Mouse (Mus musculus) central nervous system, embryonic 11.5 days (tissue): ENCODE measurements around the gene Trap1. TPM values are rescaled to one million over a fixed set of nuclear protein-coding genes. Genes with fewer than 3 reads are reported as not detected.

Experiments used
- polyA plus RNA-seq: library from polyadenylated mRNA; depleted of rRNA; stranded (reverse); fragments of >200 nt; gene quantifications from 2 replicates; pipeline ENCODE4 v1.2.3, GENCODE M21; 2012; rRNA removed

Gene Trap1
- 87.7 and 102 TPM in 2 replicates for polyA plus RNA-seq

GRCm38 (mm10) chr16:4077384-4078061 is at the start of gene Trap1:
Trap1 (minus strand) TSS chr16:4077827.

GRCm38 (mm10) chr16:4036807-4037206 is 40.8 kb downstream of the Trap1 start, which contains the start of gene Dnase1:
Dnase1 (plus strand) TSS chr16:4036942.

GRCm38 (mm10) chr16:4003489-4004398 is 73.9 kb downstream of the Trap1 start, which contains the start of gene Slx4:
Slx4 (minus strand) TSS chr16:4003770.

Other genes starting within 250 kb of the Trap1 start
- gene Olfr15, start 246.9 kb downstream of the Trap1 start, polyA plus RNA-seq = 0.06 TPM in 1 of 2 replicates, not detected in the other
- gene Zfp174, start 230.6 kb downstream of the Trap1 start, polyA plus RNA-seq = 0.96 and 1.9 TPM in 2 replicates
- 27.2 and 50.1 TPM in 2 replicates for gene Naa60, start 205.5 kb downstream of the Trap1 start, polyA plus RNA-seq
- 9.4 and 11.1 TPM in 2 replicates for gene Zfp597, start 193.3 kb downstream of the Trap1 start, polyA plus RNA-seq
- gene Gm20695, start 193.2 kb downstream of the Trap1 start, polyA plus RNA-seq = 0.48 and 0.81 TPM in 2 replicates
- 3.4 and 3.8 TPM in 2 replicates for gene 1700037C18Rik, start 169.1 kb downstream of the Trap1 start, polyA plus RNA-seq
- 24.8 and 38.3 TPM in 2 replicates for gene Cluap1, start 169.0 kb downstream of the Trap1 start, polyA plus RNA-seq
- gene Nlrc3, start 101.2 kb downstream of the Trap1 start, polyA plus RNA-seq = 0.91 and 1.9 TPM in 2 replicates
- gene Slx4, start 74.1 kb downstream of the Trap1 start, polyA plus RNA-seq = 44.6 and 45.1 TPM in 2 replicates
- 0.14 TPM in 1 of 2 replicates, not detected in the other for gene Dnase1, start 40.9 kb downstream of the Trap1 start, polyA plus RNA-seq
- 17.9 and 33.2 TPM in 2 replicates for gene Crebbp, start 136.2 kb upstream of the Trap1 start, polyA plus RNA-seq